Mouse (Mus musculus): Measurements from ENCODE around the gene Aldh3b1. TPM values are rescaled to one million over a fixed set of nuclear protein-coding genes. Genes with fewer than 3 reads are reported as not detected.

The Aldh3b1 gene
- total and polyA plus RNA-seq, 2 experiments from 2014 or later, result 4.1 to 4.2 TPM

GRCm38 (mm10) chr19:3945872-3946564 is 16.4 kb upstream of the Aldh3b1 start:
- Histone ChIP-seq H3K9me3 (ENCODE audit: low read length) (no peaks in the 10 kb centered on the region), H3K27ac (ENCODE audit: low read depth, low read length) (no peak overlapping the region), H3K4me1 (ENCODE audit: insufficient read depth) (no peaks in the 10 kb centered on the region), H3K27me3 (ENCODE audit: insufficient read depth, low read length) (no peaks in the 10 kb centered on the region), H3K4me3 (ENCODE audit: low read depth, low read length) (no peak overlapping the region), H3K9ac (no peak overlapping the region), H3K36me3 (ENCODE audit: insufficient read depth) (no peaks in the 10 kb centered on the region), H3K4me2 (ENCODE audit: low read depth) (no peak overlapping the region)
- ATAC-seq (no peak), DNase-seq (no peak)
- 35% methylated on average over 10 of the region's 10 CpGs for WGBS
- no peak for TF ChIP-seq CTCF (IDR thresholded peaks at IDR 0.05; ENCODE audit: low read depth)

GRCm38 (mm10) chr19:3942986-3943735 is 13.6 kb upstream of the Aldh3b1 start:
- WGBS, result 27% methylated on average over 27 of the region's 27 CpGs
- Histone ChIP-seq H3K4me1 (ENCODE audit: insufficient read depth) (no peaks in the 10 kb centered on the region), H3K4me2 (ENCODE audit: low read depth) (peak overlapping the region; percentile 19; the same call in 1 of the 2 replicates), H3K9me3 (ENCODE audit: low read length) (no peaks in the 10 kb centered on the region), H3K27ac (ENCODE audit: low read depth, low read length) (no peak overlapping the region), H3K27me3 (ENCODE audit: insufficient read depth, low read length) (no peaks in the 10 kb centered on the region), H3K36me3 (ENCODE audit: insufficient read depth) (no peaks in the 10 kb centered on the region), H3K9ac (no peak overlapping the region), H3K4me3 (ENCODE audit: low read depth, low read length) (no peak overlapping the region)
- ATAC-seq, result no peak
- DNase-seq, result no peak
- no peak for TF ChIP-seq CTCF (IDR thresholded peaks at IDR 0.05; ENCODE audit: low read depth)

GRCm38 (mm10) chr19:3942315-3942714 is 12.7 kb upstream of the Aldh3b1 start:
- DNase-seq (no peak), ATAC-seq (no peak)
- Histone ChIP-seq H3K9me3 (ENCODE audit: low read length) (no peaks in the 10 kb centered on the region), H3K36me3 (ENCODE audit: insufficient read depth) (no peaks in the 10 kb centered on the region), H3K9ac (no peak overlapping the region), H3K4me1 (ENCODE audit: insufficient read depth) (no peaks in the 10 kb centered on the region), H3K4me3 (ENCODE audit: low read depth, low read length) (no peak overlapping the region), H3K27me3 (ENCODE audit: insufficient read depth, low read length) (no peaks in the 10 kb centered on the region), H3K27ac (ENCODE audit: low read depth, low read length) (no peak overlapping the region), H3K4me2 (ENCODE audit: low read depth) (no peak overlapping the region)
- WGBS, result 90% methylated on average over 7 of the region's 7 CpGs
- no peak for TF ChIP-seq CTCF (IDR thresholded peaks at IDR 0.05; ENCODE audit: low read depth)

- peak overlapping the region; percentile 30 for H3K4me3 ChIP-seq (ENCODE audit: low read depth, low read length)
- no peaks in the 10 kb centered on the region for H3K9me3 ChIP-seq (ENCODE audit: low read length)
- TF ChIP-seq CTCF (IDR thresholded peaks at IDR 0.05; ENCODE audit: low read depth), result no peak
- peak overlapping the region; percentile 35; the same call in 1 of the 2 replicates for H3K9ac ChIP-seq
- WGBS, result 6% methylated on average over 22 of the region's 22 CpGs
- H3K4me2 ChIP-seq (ENCODE audit: low read depth), result peak overlapping the region; percentile 58
- ATAC-seq (no peak), DNase-seq (peak; percentile 26)
- no peaks in the 10 kb centered on the region for H3K36me3 ChIP-seq (ENCODE audit: insufficient read depth)
- no peaks in the 10 kb centered on the region for H3K4me1 ChIP-seq (ENCODE audit: insufficient read depth)
- H3K27ac ChIP-seq (ENCODE audit: low read depth, low read length), result no peak overlapping the region
- no peaks in the 10 kb centered on the region for H3K27me3 ChIP-seq (ENCODE audit: insufficient read depth, low read length)
Measured at GRCm38 (mm10) chr19:3935896-3936850, 6.6 kb upstream of the Aldh3b1 start.

- Histone ChIP-seq H3K27ac (ENCODE audit: low read depth, low read length) (no peak within 1 kb of the TSS), H3K4me2 (ENCODE audit: low read depth) (peak within 1 kb of the TSS; percentile 58), H3K9ac (peak within 1 kb of the TSS; percentile 35; the same call in 1 of the 2 replicates), H3K4me1 (ENCODE audit: insufficient read depth) (0 out of 2 replicates have a peak, but pooled peaks cover 1% of the 10 kb centered on the region), H3K9me3 (ENCODE audit: low read length) (no peaks in the 10 kb centered on the region), H3K36me3 (ENCODE audit: insufficient read depth) (no peaks in the 10 kb centered on the region), H3K4me3 (ENCODE audit: low read depth, low read length) (peak within 1 kb of the TSS; percentile 30), H3K27me3 (ENCODE audit: insufficient read depth, low read length) (no peaks in the 10 kb centered on the region)
- peak; percentile 73 for ATAC-seq
- TF ChIP-seq CTCF (IDR thresholded peaks at IDR 0.05; ENCODE audit: low read depth), result no peak
- DNase-seq, result no peak
- 8% methylated on average over 42 of the region's 42 CpGs for WGBS
Measured at GRCm38 (mm10) chr19:3935032-3935895, 5.7 kb upstream of the Aldh3b1 start, which contains the start of gene Unc93b1. Gene Unc93b1, plus strand, starts transcription at chr19:3935186.

GRCm38 (mm10) chr19:3931716-3932115 is 2.1 kb upstream of the Aldh3b1 start:
- no peak for TF ChIP-seq CTCF (IDR thresholded peaks at IDR 0.05; ENCODE audit: low read depth)
- Histone ChIP-seq H3K4me3 (ENCODE audit: low read depth, low read length) (no peak overlapping the region), H3K27me3 (ENCODE audit: insufficient read depth, low read length) (no peaks in the 10 kb centered on the region), H3K27ac (ENCODE audit: low read depth, low read length) (no peak overlapping the region), H3K4me2 (ENCODE audit: low read depth) (no peak overlapping the region), H3K36me3 (ENCODE audit: insufficient read depth) (no peaks in the 10 kb centered on the region), H3K4me1 (ENCODE audit: insufficient read depth) (peaks cover 10% of the 10 kb centered on the region; the same call in 1 of the 2 replicates), H3K9ac (no peak overlapping the region), H3K9me3 (ENCODE audit: low read length) (no peaks in the 10 kb centered on the region)
- no peak for ATAC-seq
- DNase-seq, result no peak
- WGBS, result 90% methylated on average over 9 of the region's 9 CpGs

All from forebrain, postnatal 0 days (tissue).